Mouse (Mus musculus) intestine, embryonic 16.5 days (tissue): ENCODE measurements around the gene Satb2. TPM values are rescaled to one million over a fixed set of nuclear protein-coding genes. Genes with fewer than 3 reads are reported as not detected.
A peak's percentile ranks its signal among the peaks of the same experiment; 100 is the strongest.

Experiments used
- ATAC-seq: fragments of 200-750 bp; cut with Nextera tagmentation; 2 replicates; pipeline ENCODE4 v1.8.0; 2017; ENCODE audit warnings: moderate TSS enrichment, moderate library complexity
- H3K27ac ChIP-seq: fragments of 300-500 bp; sonication (generic); 2 replicates; pipeline ENCODE4 v1.5.1; 2014; ENCODE audit warnings: mild to moderate bottlenecking, low read length
- H3K27me3 ChIP-seq: fragments of 300-500 bp; sonication (generic); replicated peaks from 2 replicates; pipeline ENCODE4 v1.6.1; 2014; ENCODE audit warnings: low read length, control low read depth, mixed read lengths; ENCODE audit not compliant: control insufficient read depth, insufficient read depth
- H3K36me3 ChIP-seq: fragments of 300-500 bp; sonication (generic); 2 replicates; pipeline ENCODE4 v1.6.1; 2014; ENCODE audit warnings: low read length, control low read depth; ENCODE audit not compliant: control insufficient read depth, insufficient read depth
- H3K4me1 ChIP-seq: fragments of 300-500 bp; sonication (generic); 2 replicates; pipeline ENCODE4 v1.6.1; 2014; ENCODE audit warnings: low read length, control low read depth, mixed read lengths; ENCODE audit not compliant: control insufficient read depth, insufficient read depth
- H3K4me2 ChIP-seq: fragments of 300-500 bp; sonication (generic); 2 replicates; pipeline ENCODE4 v1.6.1; 2014; ENCODE audit warnings: low read depth, low read length, control low read depth
- H3K4me3 ChIP-seq: fragments of 300-500 bp; sonication (generic); 2 replicates; pipeline ENCODE4 v1.5.1; 2014; ENCODE audit warnings: mild to moderate bottlenecking, low read length
- H3K9ac ChIP-seq: fragments of 300-500 bp; sonication (generic); 2 replicates; pipeline ENCODE4 v1.6.1; 2014; ENCODE audit warnings: low read depth, low read length
- H3K9me3 ChIP-seq: fragments of 300-500 bp; sonication (generic); 2 replicates; pipeline ENCODE4 v1.6.1; 2016; ENCODE audit warnings: low read length, control low read depth; ENCODE audit not compliant: control insufficient read depth
- WGBS: fragments of 180-500 bp; shearing (Covaris S2); extraction: QIAGEN DNeasy Blood & Tissue Kit; methylation state at CpG from one replicate; pipeline ENCODE4 v1.1.7; 2014; 5-methylcytosine and 5-hydroxymethylcytosine counted together
- polyA plus RNA-seq: library from polyadenylated mRNA; unstranded; fragments of >200 nt; fragmentation: Nextera tagmentation; extraction: Ambion mirVana; gene quantifications from 2 replicates; pipeline ENCODE4 v1.2.1, GENCODE M21; 2015

Gene Satb2
- polyA plus RNA-seq, 1 experiment from 2014 or later = 2.1 TPM

DNA sequence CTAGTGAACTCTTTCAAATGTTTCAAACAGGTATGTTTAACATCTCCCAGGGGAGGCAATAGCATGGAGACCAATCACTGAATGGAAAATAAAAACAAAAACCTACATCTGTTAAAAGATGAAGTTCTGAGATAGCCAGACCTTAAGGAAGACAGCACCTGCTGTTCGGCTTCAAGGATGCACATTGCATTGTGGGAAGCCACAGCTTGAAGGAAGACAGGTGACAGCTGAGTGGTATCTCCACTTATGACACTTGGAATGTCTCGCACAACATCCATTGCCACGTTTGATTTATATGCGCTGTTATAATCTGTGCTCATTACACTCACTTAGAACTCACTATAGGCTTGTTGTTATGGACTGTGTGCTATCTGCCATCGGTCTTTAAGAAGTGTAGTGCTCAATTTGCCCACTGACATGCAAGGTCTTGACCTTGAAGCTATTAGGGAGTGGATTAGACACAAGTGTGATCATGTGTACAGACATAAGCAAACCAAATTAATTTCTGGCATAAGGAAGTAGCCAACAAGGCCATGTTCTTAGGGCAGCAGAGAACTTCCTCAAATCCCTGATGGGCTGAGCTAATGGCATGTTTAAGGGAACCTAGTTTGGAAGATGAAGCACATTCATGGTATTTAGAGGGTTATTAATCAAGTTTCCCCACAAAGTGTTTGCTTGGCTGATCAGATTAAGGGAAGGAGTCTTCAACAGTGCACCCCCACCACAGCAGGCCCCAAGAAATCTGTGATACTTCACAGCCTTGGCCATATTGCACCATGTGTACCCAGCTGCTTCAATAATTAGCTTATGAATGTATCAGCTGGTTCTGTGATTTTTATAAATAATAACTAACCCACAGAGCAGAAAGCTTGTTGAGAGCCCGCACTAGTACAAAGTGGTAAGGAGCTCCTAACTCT, 144.2 kb downstream of the Satb2 start:
- H3K36me3 ChIP-seq = no peaks in the 10 kb centered on the region
- ATAC-seq = no peak
- no peaks in the 10 kb centered on the region for H3K27me3 ChIP-seq
- H3K4me3 ChIP-seq = no peak overlapping the region
- H3K9ac ChIP-seq = no peak overlapping the region
- no peaks in the 10 kb centered on the region for H3K9me3 ChIP-seq
- no peak overlapping the region for H3K27ac ChIP-seq
- 75% methylated on average over 6 of the region's 6 CpGs for WGBS
- no peaks in the 10 kb centered on the region for H3K4me1 ChIP-seq
- H3K4me2 ChIP-seq = no peak overlapping the region

GRCm38 (mm10) chr1:56833307-56833706, 145.1 kb downstream of the Satb2 start:
- H3K4me2 ChIP-seq = no peak overlapping the region

DNA sequence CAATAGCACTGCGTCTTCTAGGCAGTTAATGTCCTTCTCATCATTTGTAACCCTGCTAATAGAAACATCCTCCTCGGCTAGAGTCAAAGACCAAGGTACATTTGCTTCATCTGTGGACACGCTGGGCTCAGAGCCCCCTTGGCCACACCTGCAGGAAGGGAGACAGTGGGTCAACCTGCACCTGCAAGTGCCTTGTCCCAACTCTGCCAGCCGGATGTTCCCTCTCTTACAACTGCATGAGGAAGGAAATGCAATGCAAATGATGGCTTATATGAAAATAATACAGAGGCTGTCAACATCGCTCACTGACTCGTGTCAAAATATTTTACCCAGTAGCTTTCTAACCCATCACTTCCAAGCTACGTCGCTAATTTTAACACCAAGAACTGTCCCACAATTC, 145.7 kb downstream of the Satb2 start:
- Histone ChIP-seq H3K4me1 (no peaks in the 10 kb centered on the region), H3K27ac (no peak overlapping the region), H3K9ac (no peak overlapping the region), H3K27me3 (no peaks in the 10 kb centered on the region), H3K9me3 (no peaks in the 10 kb centered on the region), H3K4me2 (no peak overlapping the region), H3K4me3 (no peak overlapping the region), H3K36me3 (no peaks in the 10 kb centered on the region)
- no peak for ATAC-seq
- WGBS = 81% methylated on average over 8 of the region's 8 CpGs

More at GRCm38 (mm10) chr1:56833307-56833706, 145.1 kb downstream of the Satb2 start:
- H3K36me3 ChIP-seq = no peaks in the 10 kb centered on the region
- H3K9ac ChIP-seq = no peak overlapping the region
- 60% methylated on average over 6 of the region's 6 CpGs for WGBS
- no peaks in the 10 kb centered on the region for H3K9me3 ChIP-seq
- no peaks in the 10 kb centered on the region for H3K27me3 ChIP-seq
- ATAC-seq = no peak
- no peaks in the 10 kb centered on the region for H3K4me1 ChIP-seq
- H3K27ac ChIP-seq = no peak overlapping the region
- no peak overlapping the region for H3K4me3 ChIP-seq

- Histone ChIP-seq H3K4me1 (no peaks in the 10 kb centered on the region), H3K9me3 (no peaks in the 10 kb centered on the region), H3K27ac (no peak overlapping the region), H3K36me3 (no peaks in the 10 kb centered on the region), H3K27me3 (no peaks in the 10 kb centered on the region), H3K4me3 (no peak overlapping the region), H3K4me2 (no peak overlapping the region), H3K9ac (no peak overlapping the region)
- 84% methylated on average over 5 of the region's 5 CpGs for WGBS
- ATAC-seq = no peak
Measured at GRCm38 (mm10) chr1:56822735-56823134, 155.7 kb downstream of the Satb2 start.

GRCm38 (mm10) chr1:56822025-56822424, 156.4 kb downstream of the Satb2 start:
- peak; percentile 76 for ATAC-seq
- 66% methylated on average over 3 of the region's 3 CpGs for WGBS
- Histone ChIP-seq H3K4me1 (no peaks in the 10 kb centered on the region), H3K27me3 (no peaks in the 10 kb centered on the region), H3K9ac (no peak overlapping the region), H3K4me3 (no peak overlapping the region), H3K9me3 (no peaks in the 10 kb centered on the region), H3K36me3 (no peaks in the 10 kb centered on the region), H3K4me2 (no peak overlapping the region), H3K27ac (no peak overlapping the region)

DNA sequence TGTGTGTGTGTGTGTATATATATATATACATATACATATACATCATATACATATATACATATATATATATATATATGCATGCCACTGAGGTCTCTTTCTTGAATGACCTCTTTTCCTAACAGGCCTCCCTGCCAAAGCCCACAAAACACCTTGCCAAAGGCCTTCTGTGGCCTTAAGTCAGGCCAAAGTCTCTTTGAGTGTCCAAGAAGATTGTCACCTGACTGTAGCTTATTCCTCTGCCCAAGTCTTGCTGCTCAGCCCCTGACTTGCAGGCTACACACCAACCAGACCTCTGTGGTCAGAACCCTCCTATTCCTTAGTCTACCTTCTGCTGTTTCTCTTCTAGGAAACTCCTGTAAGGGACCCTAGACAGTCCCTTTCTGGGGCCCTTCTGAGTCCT, 164.9 kb downstream of the Satb2 start:
- no peak overlapping the region for H3K4me2 ChIP-seq
- H3K4me3 ChIP-seq = no peak overlapping the region
- no peak overlapping the region for H3K27ac ChIP-seq
- no peaks in the 10 kb centered on the region for H3K9me3 ChIP-seq
- H3K36me3 ChIP-seq = no peaks in the 10 kb centered on the region
- no peaks in the 10 kb centered on the region for H3K27me3 ChIP-seq
- H3K9ac ChIP-seq = no peak overlapping the region
- no peak for ATAC-seq
- no peaks in the 10 kb centered on the region for H3K4me1 ChIP-seq

GRCm38 (mm10) chr1:56812961-56813360, 165.5 kb downstream of the Satb2 start:
- 77% methylated on average over 4 of the region's 4 CpGs for WGBS

GRCm38 (mm10) chr1:56811486-56811885, 167.0 kb downstream of the Satb2 start:
- H3K4me2 ChIP-seq = no peak overlapping the region
- 91% methylated on average over 3 of the region's 3 CpGs for WGBS
- no peak overlapping the region for H3K27ac ChIP-seq
- no peaks in the 10 kb centered on the region for H3K36me3 ChIP-seq
- H3K4me3 ChIP-seq = no peak overlapping the region
- no peaks in the 10 kb centered on the region for H3K4me1 ChIP-seq
- no peaks in the 10 kb centered on the region for H3K27me3 ChIP-seq
- H3K9me3 ChIP-seq = no peaks in the 10 kb centered on the region
- H3K9ac ChIP-seq = no peak overlapping the region
- ATAC-seq = peak; percentile 46; the same call in 1 of the 2 replicates

More at GRCm38 (mm10) chr1:56812961-56813360, 165.5 kb downstream of the Satb2 start:
- Histone ChIP-seq H3K4me3 (no peak overlapping the region), H3K27ac (no peak overlapping the region), H3K27me3 (no peaks in the 10 kb centered on the region), H3K9ac (no peak overlapping the region), H3K4me1 (no peaks in the 10 kb centered on the region), H3K9me3 (no peaks in the 10 kb centered on the region), H3K36me3 (no peaks in the 10 kb centered on the region), H3K4me2 (no peak overlapping the region)
- ATAC-seq = no peak

DNA sequence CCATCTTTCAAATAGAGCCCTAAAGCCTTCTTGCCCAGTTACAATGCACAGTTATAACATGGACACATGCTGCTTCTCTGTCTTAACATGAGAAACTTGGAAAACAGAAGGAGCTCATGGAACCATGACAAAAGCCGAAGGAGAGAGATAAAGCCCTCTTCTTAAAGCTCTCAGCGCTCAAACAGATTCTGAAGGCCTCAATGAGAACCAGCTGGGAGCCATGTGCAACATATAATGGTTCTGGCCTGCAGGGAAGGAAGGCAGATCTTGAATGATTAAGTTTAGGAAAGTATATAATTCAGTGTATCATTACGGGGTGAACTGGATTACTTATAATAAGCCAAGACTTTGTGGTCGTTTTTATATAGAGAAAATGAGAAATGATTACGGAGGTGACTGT, 172.4 kb downstream of the Satb2 start:
- H3K9ac ChIP-seq = no peak overlapping the region
- H3K27me3 ChIP-seq = no peaks in the 10 kb centered on the region
- H3K9me3 ChIP-seq = no peaks in the 10 kb centered on the region
- 76% methylated on average over 5 of the region's 5 CpGs for WGBS
- ATAC-seq = no peak
- no peaks in the 10 kb centered on the region for H3K4me1 ChIP-seq
- no peak overlapping the region for H3K4me2 ChIP-seq
- H3K36me3 ChIP-seq = no peaks in the 10 kb centered on the region
- H3K27ac ChIP-seq = no peak overlapping the region
- H3K4me3 ChIP-seq = no peak overlapping the region
